Mouse (Mus musculus): ENCODE results near the gene Fbxo45. TPM values are rescaled to one million over a fixed set of nuclear protein-coding genes. Genes with fewer than 3 reads are reported as not detected.

Fbxo45 gene
- 4.9 and 5.1 TPM in 2 replicates for polyA plus RNA-seq (2015; fragmentation: Nextera tagmentation; extraction: Ambion mirVana)

DNA sequence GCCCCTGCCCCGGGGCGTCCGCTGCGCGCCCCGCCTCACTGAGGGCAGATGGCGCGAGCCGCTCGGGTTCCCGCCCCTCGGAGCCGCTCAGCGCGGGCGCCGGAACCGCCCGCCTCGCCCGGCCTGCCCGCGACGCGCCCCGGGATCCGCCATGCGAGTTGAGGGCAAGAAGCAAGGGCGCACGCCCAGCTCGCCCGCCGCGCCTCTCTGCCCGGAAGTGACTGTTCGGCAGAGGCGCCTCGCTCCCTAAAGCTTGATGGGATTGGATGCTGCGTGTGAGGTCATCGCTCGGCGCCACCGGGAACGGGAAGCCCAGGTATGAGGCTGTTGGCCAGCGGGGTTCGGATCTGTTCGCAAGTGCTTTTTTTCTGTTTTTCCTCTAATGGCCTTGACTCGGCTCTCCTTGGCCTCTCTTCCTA, at the start of gene Fbxo45, which contains the start of gene Wdr53:
TSS of gene Fbxo45 (minus strand) at position 207 of the 419 bp plus-strand sequence.
TSS of gene Wdr53 (plus strand) at position 276 of the 419 bp plus-strand sequence.
- Histone ChIP-seq H3K27me3 (replicated peaks; ENCODE audit: control insufficient read depth, insufficient read depth, low read length) (no peaks in the 10 kb centered on the region), H3K9ac (ENCODE audit: low read depth, low read length) (peak within 1 kb of the TSS; percentile 78), H3K36me3 (ENCODE audit: control insufficient read depth, insufficient read depth) (no peaks in the 10 kb centered on the region; the same call in 1 of the 2 replicates), H3K9me3 (ENCODE audit: control insufficient read depth) (no peaks in the 10 kb centered on the region), H3K27ac (ENCODE audit: low read depth, low read length) (peak within 1 kb of the TSS; percentile 90), H3K4me1 (replicated peaks; ENCODE audit: control insufficient read depth, insufficient read depth, low read length) (0 out of 2 replicates have a peak, but pooled peaks cover 3% of the 10 kb centered on the region), H3K4me2 (replicated peaks; ENCODE audit: low read depth) (peak within 1 kb of the TSS; percentile 66), H3K4me3 (ENCODE audit: low read depth, low read length) (peak within 1 kb of the TSS; percentile 71)
- TF ChIP-seq CTCF (IDR thresholded peaks at IDR 0.05; ENCODE audit: low read depth): no peak
- ATAC-seq: peak; percentile 98
- under 1% methylated on average over 42 of the region's 48 CpGs for WGBS

DNA sequence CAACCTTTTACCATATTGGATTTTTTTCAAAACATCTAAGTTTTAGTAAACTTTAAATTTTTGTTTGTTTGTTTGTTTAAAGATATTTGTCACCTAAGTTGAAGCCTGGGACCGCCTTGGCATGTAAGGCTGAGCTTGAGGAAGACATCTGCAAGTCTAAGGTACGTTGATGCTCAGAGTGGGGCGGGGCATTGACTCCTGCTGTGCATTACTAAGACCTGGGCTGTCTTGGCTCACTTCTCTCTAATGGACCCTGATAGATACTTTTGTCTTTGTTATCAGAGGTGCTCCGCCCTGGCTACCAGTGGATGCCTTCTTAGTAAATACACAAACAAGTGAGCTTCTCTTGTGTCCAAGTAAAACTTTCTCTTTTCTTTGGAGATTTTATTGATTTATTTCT, 44.9 kb upstream of the Fbxo45 start:
- 95% methylated on average over 4 of the region's 4 CpGs for WGBS
- peaks cover 40% of the 10 kb centered on the region for H3K36me3 ChIP-seq (ENCODE audit: control insufficient read depth, insufficient read depth)

DNA sequence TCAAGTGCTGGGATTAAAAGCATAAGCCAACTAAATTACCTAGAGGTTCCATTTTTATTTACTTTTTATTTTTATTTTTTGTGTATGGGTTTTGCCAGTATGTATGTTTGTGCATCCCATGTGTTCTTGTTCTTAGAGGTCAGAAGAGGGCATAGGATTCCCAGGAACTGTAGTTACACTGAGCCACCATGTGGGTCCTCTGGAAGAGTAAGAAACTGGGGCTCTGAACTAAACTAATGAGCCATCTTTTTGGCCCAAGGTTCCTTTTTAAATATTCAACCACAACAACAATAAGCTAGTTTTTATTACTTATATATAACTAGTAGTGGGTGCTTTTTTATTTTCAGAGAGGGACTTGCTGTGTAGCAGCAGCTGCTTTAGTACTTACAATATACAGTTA, 35.6 kb upstream of the Fbxo45 start:
- no peak for ATAC-seq
- TF ChIP-seq CTCF (IDR thresholded peaks at IDR 0.05; ENCODE audit: low read depth): no peak
- Histone ChIP-seq H3K27ac (ENCODE audit: low read depth, low read length) (no peak overlapping the region), H3K36me3 (ENCODE audit: control insufficient read depth, insufficient read depth) (peaks cover 25% of the 10 kb centered on the region), H3K9me3 (ENCODE audit: control insufficient read depth) (no peaks in the 10 kb centered on the region), H3K4me1 (replicated peaks; ENCODE audit: control insufficient read depth, insufficient read depth, low read length) (no peaks in the 10 kb centered on the region; the same call in 1 of the 2 replicates), H3K9ac (ENCODE audit: low read depth, low read length) (no peak overlapping the region), H3K27me3 (replicated peaks; ENCODE audit: control insufficient read depth, insufficient read depth, low read length) (no peaks in the 10 kb centered on the region), H3K4me3 (ENCODE audit: low read depth, low read length) (no peak overlapping the region), H3K4me2 (replicated peaks; ENCODE audit: low read depth) (no peak overlapping the region)

More for the DNA sequence above, 44.9 kb upstream of the Fbxo45 start:
- no peaks in the 10 kb centered on the region for H3K9me3 ChIP-seq (ENCODE audit: control insufficient read depth)
- no peak for TF ChIP-seq CTCF (IDR thresholded peaks at IDR 0.05; ENCODE audit: low read depth)
- H3K9ac ChIP-seq (ENCODE audit: low read depth, low read length): no peak overlapping the region
- H3K4me1 ChIP-seq (replicated peaks; ENCODE audit: control insufficient read depth, insufficient read depth, low read length): no peaks in the 10 kb centered on the region
- H3K27me3 ChIP-seq (replicated peaks; ENCODE audit: control insufficient read depth, insufficient read depth, low read length): no peaks in the 10 kb centered on the region
- no peak overlapping the region for H3K4me2 ChIP-seq (replicated peaks; ENCODE audit: low read depth)
- ATAC-seq: no peak
- H3K4me3 ChIP-seq (ENCODE audit: low read depth, low read length): no peak overlapping the region
- H3K27ac ChIP-seq (ENCODE audit: low read depth, low read length): no peak overlapping the region

DNA sequence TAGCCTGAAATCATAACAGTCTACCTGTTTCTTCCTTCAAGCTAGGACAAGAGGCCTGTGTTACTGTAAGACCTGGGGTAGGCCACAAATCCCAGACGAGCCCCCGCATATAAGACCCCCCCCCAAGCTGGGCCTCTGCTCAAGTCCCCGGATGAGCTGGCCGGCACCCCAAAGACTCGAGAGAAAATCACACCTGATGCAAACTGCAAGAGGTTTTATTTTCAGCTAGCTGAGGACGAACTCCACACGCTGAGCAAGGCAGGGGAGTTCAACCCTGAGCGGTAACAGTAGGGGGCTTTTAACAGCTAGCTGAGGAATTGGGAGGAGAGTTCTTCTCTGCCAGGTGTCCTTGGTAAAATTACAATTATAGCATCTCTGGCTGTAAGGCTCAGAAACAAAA, 33.3 kb upstream of the Fbxo45 start:
- whole genome bisulfite sequencing: 94% methylated on average over 8 of the region's 8 CpGs
- Histone ChIP-seq H3K27ac (ENCODE audit: low read depth, low read length) (no peak overlapping the region), H3K4me1 (replicated peaks; ENCODE audit: control insufficient read depth, insufficient read depth, low read length) (no peaks in the 10 kb centered on the region; the same call in 1 of the 2 replicates), H3K9me3 (ENCODE audit: control insufficient read depth) (no peaks in the 10 kb centered on the region), H3K9ac (ENCODE audit: low read depth, low read length) (no peak overlapping the region), H3K4me2 (replicated peaks; ENCODE audit: low read depth) (no peak overlapping the region), H3K36me3 (ENCODE audit: control insufficient read depth, insufficient read depth) (peaks cover 12% of the 10 kb centered on the region), H3K27me3 (replicated peaks; ENCODE audit: control insufficient read depth, insufficient read depth, low read length) (no peaks in the 10 kb centered on the region), H3K4me3 (ENCODE audit: low read depth, low read length) (no peak overlapping the region)
- ATAC-seq: no peak
- TF ChIP-seq CTCF (IDR thresholded peaks at IDR 0.05; ENCODE audit: low read depth): no peak

DNA sequence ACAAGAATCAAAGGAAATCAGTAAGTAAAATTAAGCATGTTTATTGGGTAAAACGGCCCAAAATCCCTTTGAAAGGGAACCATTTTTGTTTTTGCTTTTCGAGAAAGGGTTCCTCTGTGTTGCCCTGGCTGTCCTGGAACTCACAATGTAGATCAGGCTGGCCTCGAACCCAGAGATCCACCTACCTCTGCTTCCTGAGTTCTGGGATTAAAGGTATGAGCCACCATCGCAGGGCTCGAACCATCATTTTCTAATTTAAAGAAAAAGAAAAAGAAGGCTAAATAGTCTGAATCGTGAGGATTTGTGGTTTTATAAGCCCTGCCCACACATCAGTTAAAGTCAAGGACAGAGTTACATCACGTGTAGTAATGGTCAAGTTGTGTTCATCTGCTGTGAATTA, 31.4 kb upstream of the Fbxo45 start:
- Histone ChIP-seq H3K9me3 (ENCODE audit: control insufficient read depth) (no peaks in the 10 kb centered on the region), H3K4me3 (ENCODE audit: low read depth, low read length) (peak overlapping the region; percentile 92), H3K36me3 (ENCODE audit: control insufficient read depth, insufficient read depth) (peaks cover 6% of the 10 kb centered on the region; the same call in 1 of the 2 replicates), H3K27me3 (replicated peaks; ENCODE audit: control insufficient read depth, insufficient read depth, low read length) (no peaks in the 10 kb centered on the region), H3K27ac (ENCODE audit: low read depth, low read length) (no peak overlapping the region), H3K4me2 (replicated peaks; ENCODE audit: low read depth) (peak overlapping the region; percentile 74), H3K9ac (ENCODE audit: low read depth, low read length) (peak overlapping the region; percentile 89; the same call in 1 of the 2 replicates), H3K4me1 (replicated peaks; ENCODE audit: control insufficient read depth, insufficient read depth, low read length) (no peaks in the 10 kb centered on the region; the same call in 1 of the 2 replicates)
- TF ChIP-seq CTCF (IDR thresholded peaks at IDR 0.05; ENCODE audit: low read depth): no peak
- ATAC-seq: no peak
- 39% methylated on average over 7 of the region's 7 CpGs for WGBS

DNA sequence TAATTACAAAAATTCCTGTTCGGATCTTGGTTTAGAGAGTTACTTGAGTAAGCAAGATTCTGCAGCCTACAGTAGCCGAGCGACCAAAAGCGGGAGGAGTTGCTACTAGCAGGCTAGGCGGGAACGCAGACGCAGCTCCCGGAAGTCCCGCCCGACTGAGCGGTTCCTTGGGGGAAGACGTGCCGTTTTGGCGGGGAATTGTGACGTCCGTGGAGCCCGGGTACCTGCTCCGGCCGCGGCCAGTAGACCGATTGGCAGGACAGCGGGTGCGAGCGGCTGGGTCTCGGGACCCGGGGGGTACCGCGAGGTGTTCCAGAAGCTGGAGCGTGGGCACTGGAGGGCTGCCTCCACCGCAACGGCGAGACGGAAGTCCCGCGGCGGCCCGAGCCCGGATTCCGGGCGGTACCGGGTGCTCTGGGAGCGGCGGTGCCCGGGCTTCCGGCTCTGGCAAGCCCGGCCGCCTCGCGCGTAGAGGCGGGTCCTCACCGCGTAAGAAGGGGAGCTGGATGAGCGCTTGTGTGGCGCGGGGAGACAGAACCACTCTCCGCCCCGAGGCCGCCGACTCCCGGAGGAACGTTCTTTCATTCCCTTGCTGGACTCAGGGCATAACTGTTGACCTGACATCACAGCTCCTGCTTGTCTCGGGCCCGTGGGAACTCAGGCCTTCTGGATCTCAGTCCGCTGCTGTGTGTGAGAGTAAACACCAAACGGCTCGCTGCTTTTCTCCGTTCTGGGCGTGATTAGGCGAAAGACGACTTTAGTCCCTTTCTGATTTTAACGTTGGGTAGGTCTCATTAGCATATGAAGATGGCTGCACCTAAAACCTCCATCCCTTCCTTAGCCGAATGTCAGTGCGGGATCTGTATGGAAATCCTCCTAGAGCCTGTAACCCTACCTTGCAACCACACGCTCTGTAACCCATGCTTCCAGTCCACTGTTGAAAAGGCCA, 30.6 kb upstream of the Fbxo45 start, which contains the start of gene Rnf168:
TSS of gene Rnf168 (plus strand) at position 152 of the 949 bp plus-strand sequence.
- Histone ChIP-seq H3K9me3 (ENCODE audit: control insufficient read depth) (no peaks in the 10 kb centered on the region), H3K4me3 (ENCODE audit: low read depth, low read length) (peak within 1 kb of the TSS; percentile 92), H3K9ac (ENCODE audit: low read depth, low read length) (peak within 1 kb of the TSS; percentile 89), H3K4me1 (replicated peaks; ENCODE audit: control insufficient read depth, insufficient read depth, low read length) (no peaks in the 10 kb centered on the region; the same call in 1 of the 2 replicates), H3K36me3 (ENCODE audit: control insufficient read depth, insufficient read depth) (no peaks in the 10 kb centered on the region), H3K4me2 (replicated peaks; ENCODE audit: low read depth) (peak within 1 kb of the TSS; percentile 74), H3K27ac (ENCODE audit: low read depth, low read length) (peak within 1 kb of the TSS; percentile 98), H3K27me3 (replicated peaks; ENCODE audit: control insufficient read depth, insufficient read depth, low read length) (no peaks in the 10 kb centered on the region)
- peak; percentile 89 for ATAC-seq
- no peak for TF ChIP-seq CTCF (IDR thresholded peaks at IDR 0.05; ENCODE audit: low read depth)
- under 1% methylated on average over 75 of the region's 75 CpGs for WGBS

Data from intestine, postnatal 0 days (tissue).